Mouse (Mus musculus) midbrain, embryonic 16.5 days (tissue): ENCODE results near the gene Magi2. TPM values are rescaled to one million over a fixed set of nuclear protein-coding genes. Genes with fewer than 3 reads are reported as not detected.
"Not testable (repeated sequence)": the region's sequence is repeated elsewhere in the genome, so short reads cannot be mapped to it uniquely, and the experiment has no call there.

Experiments
- ATAC-seq: fragments of 200-750 bp; cut with Nextera tagmentation; 2 replicates; pipeline ENCODE4 v1.8.0; 2017; ENCODE audit warnings: moderate TSS enrichment
- H3K27ac ChIP-seq: fragments of 300-500 bp; sonication (generic); 2 replicates; pipeline ENCODE4 v1.5.1; 2014; ENCODE audit warnings: mild to moderate bottlenecking, low read length, mixed read lengths
- H3K27me3 ChIP-seq: fragments of 300-500 bp; sonication (generic); 2 replicates; pipeline ENCODE4 v1.6.1; 2014; ENCODE audit warnings: low read depth, low read length, mixed read lengths; ENCODE audit not compliant: control insufficient read depth, insufficient read depth
- H3K36me3 ChIP-seq: fragments of 300-500 bp; sonication (generic); 2 replicates; pipeline ENCODE4 v1.6.1; 2014; ENCODE audit warnings: mild to moderate bottlenecking, low read length, moderate library complexity, mixed read lengths; ENCODE audit not compliant: control insufficient read depth, insufficient read depth
- H3K4me1 ChIP-seq: fragments of 300-500 bp; sonication (generic); 2 replicates; pipeline ENCODE4 v1.6.1; 2014; ENCODE audit warnings: mild to moderate bottlenecking, low read length, mixed read lengths; ENCODE audit not compliant: control insufficient read depth, insufficient read depth
- H3K4me2 ChIP-seq: fragments of 300-500 bp; sonication (generic); 2 replicates; pipeline ENCODE4 v1.6.1; 2014; ENCODE audit warnings: mild to moderate bottlenecking, low read length, mixed read lengths
- H3K4me3 ChIP-seq: fragments of 300-500 bp; sonication (generic); 2 replicates; pipeline ENCODE4 v1.5.1; 2014; ENCODE audit warnings: low read depth, mild to moderate bottlenecking, low read length, moderate library complexity, mixed read lengths
- H3K9ac ChIP-seq: fragments of 300-500 bp; sonication (generic); 2 replicates; pipeline ENCODE4 v1.6.1; 2014; ENCODE audit warnings: low read depth, low read length, mixed read lengths
- H3K9me3 ChIP-seq: fragments of 300-500 bp; sonication (generic); replicated peaks from 2 replicates; pipeline ENCODE4 v1.6.1; 2014; ENCODE audit warnings: mild to moderate bottlenecking, low read length, mixed read lengths; ENCODE audit not compliant: control insufficient read depth, poor library complexity, severe bottlenecking
- WGBS: fragments of 180-500 bp; shearing (Covaris S2); extraction: QIAGEN DNeasy Blood & Tissue Kit; methylation state at CpG from one replicate; pipeline ENCODE4 v1.1.7; 2014; 5-methylcytosine and 5-hydroxymethylcytosine counted together
- polyA plus RNA-seq: library from polyadenylated mRNA; unstranded; fragments of >200 nt; fragmentation: Nextera tagmentation; extraction: Ambion mirVana; gene quantifications from 2 replicates; pipeline ENCODE4 v1.2.1, GENCODE M21; 2015

The Magi2 gene
- polyA plus RNA-seq, 1 experiment from 2014 or later = 33.0 TPM

DNA sequence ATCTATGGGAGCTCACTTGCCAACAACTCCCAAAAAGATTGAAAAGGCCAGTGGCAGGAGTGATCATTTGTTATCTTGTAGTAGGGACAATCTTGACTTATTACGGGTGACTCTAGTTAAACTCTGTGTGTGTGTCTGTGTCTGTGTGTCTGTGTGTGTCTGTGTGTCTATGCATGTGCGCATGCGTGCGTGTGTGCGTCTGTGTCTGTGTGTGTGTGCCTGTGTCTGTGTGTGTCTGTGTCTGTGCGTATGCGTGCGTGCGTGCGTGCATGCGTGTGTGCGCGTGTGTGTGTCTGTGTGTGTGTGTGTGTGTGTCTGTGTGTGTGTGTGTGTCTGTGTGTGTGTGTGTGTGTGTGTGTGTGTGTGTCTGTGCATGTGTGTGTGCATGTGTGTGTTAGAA is 1295.2 kb downstream of the Magi2 start:
- Histone ChIP-seq H3K4me2 (no peak overlapping the region), H3K4me3 (no peak overlapping the region), H3K27ac (no peak overlapping the region), H3K27me3 (no peaks in the 10 kb centered on the region), H3K36me3 (no peaks in the 10 kb centered on the region), H3K9me3 (no peaks in the 10 kb centered on the region), H3K4me1 (no peaks in the 10 kb centered on the region), H3K9ac (no peak overlapping the region)
- over 99% methylated on average over 13 of the region's 13 CpGs for WGBS
- peak; percentile 36; the same call in 1 of the 2 replicates for ATAC-seq

DNA sequence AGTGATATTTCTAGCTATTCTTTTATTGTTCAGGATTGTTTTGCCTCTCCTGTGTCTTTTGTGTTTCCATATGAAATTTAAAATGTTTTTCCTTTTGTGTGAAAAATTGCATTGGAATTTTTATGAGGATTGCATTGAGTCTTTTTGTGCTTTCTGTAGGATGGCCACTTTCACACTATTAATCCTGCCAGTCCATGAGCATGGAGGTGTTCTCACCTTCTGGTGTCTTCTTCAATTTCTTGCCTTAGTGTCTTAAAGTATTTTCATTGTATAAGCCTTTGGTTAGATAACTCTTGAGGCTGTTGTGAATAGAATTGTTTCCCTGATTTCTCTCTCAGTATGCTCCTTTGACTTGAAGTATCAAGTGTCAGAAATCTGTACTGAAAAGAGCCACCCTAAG is 1296.9 kb downstream of the Magi2 start:
- Histone ChIP-seq H3K9ac (no peak overlapping the region), H3K27ac (no peak overlapping the region), H3K27me3 (no peaks in the 10 kb centered on the region), H3K9me3 (no peaks in the 10 kb centered on the region), H3K36me3 (no peaks in the 10 kb centered on the region), H3K4me2 (no peak overlapping the region), H3K4me3 (no peak overlapping the region), H3K4me1 (no peaks in the 10 kb centered on the region)
- ATAC-seq = no peak

DNA sequence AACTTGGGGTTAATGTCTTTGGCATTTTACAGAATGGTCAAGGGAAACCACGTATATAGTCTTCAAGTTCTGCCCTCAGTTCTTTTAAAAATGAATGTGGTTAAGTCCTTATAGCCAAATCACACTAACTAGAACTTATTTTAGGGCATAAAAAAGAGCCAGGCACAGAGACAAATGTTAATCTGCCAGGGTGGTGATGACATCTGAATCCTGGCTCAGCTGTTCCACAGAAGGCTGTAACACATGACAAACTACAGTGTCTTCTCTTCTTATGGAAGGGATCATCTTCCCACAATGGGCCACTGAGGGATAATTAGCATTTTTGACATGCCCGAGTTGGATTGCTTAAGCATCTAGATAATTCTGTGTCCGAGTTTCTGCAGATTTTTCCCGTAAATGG is 1299.8 kb downstream of the Magi2 start:
- ATAC-seq, H3K27me3 ChIP-seq, H3K27ac ChIP-seq, H3K9me3 ChIP-seq, H3K4me2 ChIP-seq, H3K4me1 ChIP-seq, H3K9ac ChIP-seq, H3K36me3 ChIP-seq, H3K4me3 ChIP-seq: not testable (repeated sequence)
- 86% methylated on average over 1 of the region's 4 CpGs for WGBS

- no peak overlapping the region for H3K4me3 ChIP-seq
- H3K4me1 ChIP-seq = no peaks in the 10 kb centered on the region
- H3K36me3 ChIP-seq = peaks cover 5% of the 10 kb centered on the region; the same call in 1 of the 2 replicates
- no peak overlapping the region for H3K27ac ChIP-seq
- no peak overlapping the region for H3K9ac ChIP-seq
- WGBS = 60% methylated on average over 3 of the region's 3 CpGs
- no peak for ATAC-seq
- no peaks in the 10 kb centered on the region for H3K27me3 ChIP-seq
- no peaks in the 10 kb centered on the region for H3K9me3 ChIP-seq
- H3K4me2 ChIP-seq = no peak overlapping the region
Observed at GRCm38 (mm10) chr5:20536544-20536943, 1309.7 kb downstream of the Magi2 start.

DNA sequence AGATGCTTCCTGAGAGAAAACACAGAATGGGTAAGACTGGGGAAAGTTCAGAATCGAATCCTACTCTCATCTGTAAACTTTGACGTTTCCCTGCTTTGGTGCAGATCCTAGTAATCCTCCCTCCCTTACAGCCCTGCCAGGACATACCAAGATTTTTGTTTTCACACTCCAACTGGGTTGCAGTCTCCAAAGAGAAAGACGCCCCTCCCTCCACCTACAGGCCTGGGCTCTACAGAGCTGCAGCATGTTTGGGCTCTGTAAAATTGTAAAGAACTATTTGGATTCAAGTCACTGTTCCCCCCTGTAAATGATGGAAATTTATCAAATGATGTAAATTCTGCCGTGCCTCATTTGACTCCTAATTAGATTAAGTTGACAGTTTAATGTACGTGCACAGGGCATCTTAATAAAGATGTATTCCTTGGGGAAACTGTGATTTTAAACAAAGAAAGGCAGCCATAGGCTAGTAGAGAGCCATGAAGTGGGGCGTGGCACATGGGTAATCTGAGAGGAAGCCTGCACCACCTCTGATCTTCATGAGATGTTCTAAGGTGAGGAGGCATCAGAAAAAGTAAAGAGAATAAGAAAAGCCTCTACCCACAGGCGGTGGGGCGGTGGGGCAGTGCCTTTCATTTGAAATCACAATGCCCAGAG is 1310.7 kb downstream of the Magi2 start:
- Histone ChIP-seq H3K4me3 (no peak overlapping the region), H3K4me2 (no peak overlapping the region), H3K9me3 (no peaks in the 10 kb centered on the region), H3K36me3 (peaks cover 5% of the 10 kb centered on the region; the same call in 1 of the 2 replicates), H3K27ac (no peak overlapping the region), H3K4me1 (no peaks in the 10 kb centered on the region), H3K9ac (no peak overlapping the region), H3K27me3 (no peaks in the 10 kb centered on the region)
- ATAC-seq = no peak
- 64% methylated on average over 8 of the region's 8 CpGs for WGBS

DNA sequence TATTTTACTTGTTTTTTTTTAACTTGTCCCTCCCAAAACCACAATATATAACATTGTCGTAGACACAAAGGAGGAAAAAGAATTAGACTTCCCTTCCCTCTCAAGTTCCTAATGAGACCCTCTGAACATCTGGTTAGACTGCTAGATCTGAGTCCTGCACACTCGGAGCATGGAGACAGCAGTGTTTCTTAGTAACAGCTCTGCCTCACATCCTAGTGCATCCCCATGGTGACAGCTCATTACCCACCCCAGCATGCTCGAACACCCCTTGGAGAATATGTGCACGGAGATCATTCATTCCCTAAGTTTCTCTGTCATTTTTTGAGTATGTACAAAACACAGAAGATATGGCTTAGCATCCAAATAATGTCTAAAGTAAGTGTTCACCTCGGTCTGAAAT is 1317.5 kb downstream of the Magi2 start:
- ATAC-seq = peak; percentile 72
- 31% methylated on average over 5 of the region's 5 CpGs for WGBS
- Histone ChIP-seq H3K4me1 (no peaks in the 10 kb centered on the region; the same call in 1 of the 2 replicates), H3K27me3 (no peaks in the 10 kb centered on the region), H3K27ac (no peak overlapping the region), H3K36me3 (no peaks in the 10 kb centered on the region), H3K4me2 (no peak overlapping the region), H3K9ac (no peak overlapping the region), H3K4me3 (no peak overlapping the region), H3K9me3 (no peaks in the 10 kb centered on the region)

- ATAC-seq = 0 out of 2 replicates have a peak, but pooled peaks have one; percentile 5
- Histone ChIP-seq H3K36me3 (no peaks in the 10 kb centered on the region), H3K4me2 (no peak overlapping the region), H3K9ac (no peak overlapping the region), H3K4me3 (no peak overlapping the region), H3K9me3 (no peaks in the 10 kb centered on the region), H3K4me1 (peaks cover 6% of the 10 kb centered on the region; the same call in 1 of the 2 replicates), H3K27me3 (no peaks in the 10 kb centered on the region), H3K27ac (peak overlapping the region; percentile 50)
- WGBS = 59% methylated on average over 2 of the region's 2 CpGs
Observed at GRCm38 (mm10) chr5:20559378-20559777, 1332.5 kb downstream of the Magi2 start.

- no peaks in the 10 kb centered on the region for H3K36me3 ChIP-seq
- no peak overlapping the region for H3K9ac ChIP-seq
- ATAC-seq = peak; percentile 54; the same call in 1 of the 2 replicates
- H3K4me3 ChIP-seq = no peak overlapping the region
- no peaks in the 10 kb centered on the region for H3K9me3 ChIP-seq
- H3K27me3 ChIP-seq = no peaks in the 10 kb centered on the region
- H3K4me2 ChIP-seq = no peak overlapping the region
- peaks cover 6% of the 10 kb centered on the region; the same call in 1 of the 2 replicates for H3K4me1 ChIP-seq
- WGBS = 33% methylated on average over 4 of the region's 4 CpGs
- H3K27ac ChIP-seq = peak overlapping the region; percentile 50
Observed at GRCm38 (mm10) chr5:20559821-20560220, 1333.0 kb downstream of the Magi2 start.

DNA sequence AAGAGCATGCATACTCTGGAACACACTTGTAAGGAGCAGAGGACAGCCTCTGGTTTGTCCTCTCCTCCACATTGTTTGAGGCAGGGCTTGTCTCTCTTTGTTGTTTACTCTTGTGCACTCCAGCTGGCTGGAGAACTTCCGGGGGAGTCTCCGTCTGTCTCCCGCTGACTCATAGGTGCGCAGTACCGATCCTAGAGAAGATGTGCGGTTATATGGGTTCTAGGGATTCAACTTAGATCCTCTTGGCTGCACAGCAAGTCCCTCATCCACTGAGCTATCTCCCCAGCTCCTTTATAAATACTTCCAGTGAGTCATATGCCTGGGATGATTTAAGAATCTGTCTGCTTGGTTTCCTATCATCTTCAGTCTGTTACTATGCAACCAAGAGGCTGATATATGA is 1341.6 kb downstream of the Magi2 start:
- Histone ChIP-seq H3K9me3 (no peaks in the 10 kb centered on the region), H3K4me3 (no peak overlapping the region), H3K4me2 (no peak overlapping the region), H3K27ac (no peak overlapping the region), H3K9ac (no peak overlapping the region), H3K27me3 (no peaks in the 10 kb centered on the region), H3K36me3 (peaks cover 12% of the 10 kb centered on the region), H3K4me1 (no peaks in the 10 kb centered on the region)
- 84% methylated on average over 6 of the region's 6 CpGs for WGBS
- no peak for ATAC-seq
